Comparison of ENCODE assay signal across 17 mouse cellular contexts in genomic region chr19:5554212-5554611, GRCm38 (mm10). TPM values are rescaled to one million over a fixed set of nuclear protein-coding genes. Genes with fewer than 3 reads are reported as not detected.
A peak's percentile ranks its signal among the peaks of the same experiment; 100 is the strongest.
DNase-seq lines count a peak whose midpoint lies in the region; ATAC-seq and TF ChIP-seq lines count a peak whose summit lies in the region.
"Had no signal": no experiment of that assay in that cellular context is flagged by ENCODE, and none has a peak within 500 bp of the region (broad histone marks: within the 10 kb centered on the region; RNA-seq: fewer than 3 reads in every experiment).

No protein-coding gene starts in this region.

- WGBS in intestine, postnatal 0 days: 42% methylated on average over 14 of the region's 14 CpGs

- H3K27me3 ChIP-seq in E14TG2a.4 (ENCODE audit: insufficient read depth, low read length): peaks cover 69% of the 10 kb centered on the region
- H3K27me3 ChIP-seq in intestine, postnatal 0 days (replicated peaks; ENCODE audit: control insufficient read depth, insufficient read depth, low read length): peaks cover 8% of the 10 kb centered on the region; the same call in 1 of the 2 replicates

- intact Hi-C loops in gastrocnemius, postnatal 14 days (cut with DNase I; ENCODE audit: low total_unique reads): no loop called here
- intact Hi-C loops in heart, postnatal 36 days (cut with DNase I): loop anchor here (10.0 kb wide), 1 partner anchor 441 kb away; no protein-coding TSS in a partner anchor

- peak; percentile 75 for DNase-seq in kidney, postnatal 14 days
- DNase-seq in lung, postnatal 14 days: peak; percentile 32
- no peak for DNase-seq in heart, adult 18-20 months
- no peak for DNase-seq in gastrocnemius, postnatal 14 days
- no peak for DNase-seq in heart, postnatal 36 days
- DNase-seq in Muller cell, postnatal 12 days (ENCODE audit: inconsistent ontology term): no peak
- DNase-seq: cerebellum, adult 9-11 months; spleen, adult 18-20 months had no signal

- no peaks in the 10 kb centered on the region for H3K9me3 ChIP-seq in E14TG2a.4 (ENCODE audit: low read length)
- H3K9me3 ChIP-seq in intestine, postnatal 0 days (ENCODE audit: control insufficient read depth): no peaks in the 10 kb centered on the region
- H3K9me3 ChIP-seq: megakaryocyte, embryonic 14.5 days had no signal

- peak; percentile 85 for ATAC-seq in intestine, postnatal 0 days

- no peak for TF ChIP-seq CTCF in E14TG2a.4 (conservative IDR thresholded peaks at IDR 0.05; ENCODE audit: low read length)
- no peak for TF ChIP-seq CTCF in intestine, postnatal 0 days (IDR thresholded peaks at IDR 0.05; ENCODE audit: low read depth)

- H3K9ac ChIP-seq in intestine, postnatal 0 days (ENCODE audit: low read depth, low read length): peak overlapping the region; percentile 26; the same call in 1 of the 2 replicates

- peaks cover 83% of the 10 kb centered on the region for H3K4me1 ChIP-seq in E14TG2a.4 (replicated peaks; ENCODE audit: low read depth, low read length)
- H3K4me1 ChIP-seq in intestine, postnatal 0 days (replicated peaks; ENCODE audit: control insufficient read depth, insufficient read depth, low read length): peaks cover 4% of the 10 kb centered on the region; the same call in 1 of the 2 replicates

- peak overlapping the region; percentile 52 for H3K4me2 ChIP-seq in intestine, postnatal 0 days (replicated peaks; ENCODE audit: low read depth)

- peak overlapping the region; percentile 65 for H3K4me3 ChIP-seq in E14TG2a.4 (replicated peaks; ENCODE audit: low read length)
- no peak overlapping the region for H3K4me3 ChIP-seq in intestine, postnatal 0 days (ENCODE audit: low read depth, low read length)
- H3K4me3 ChIP-seq: megakaryocyte, embryonic 14.5 days; myocyte had no signal

- H3K27ac ChIP-seq in intestine, postnatal 0 days (ENCODE audit: low read depth, low read length): peak overlapping the region; percentile 91

- H3K36me3 ChIP-seq in E14TG2a.4 (ENCODE audit: insufficient read depth, low read length): peaks cover 17% of the 10 kb centered on the region; the same call in 1 of the 2 replicates
- H3K36me3 ChIP-seq in intestine, postnatal 0 days (ENCODE audit: control insufficient read depth, insufficient read depth): peaks cover 19% of the 10 kb centered on the region

RNA-seq across cellular contexts. Expression of gene Ovol1, which starts 6.2 kb away (rescaled TPM):
- polyA plus RNA-seq in intestine, postnatal 0 days (2015; fragmentation: Nextera tagmentation; extraction: Ambion mirVana): 19.2 and 24.1 TPM in 2 replicates
- total RNA-seq in heart, adult 18-20 months (2021): not detected
- total RNA-seq in gastrocnemius, postnatal 14 days (2021): not detected
- not detected for total RNA-seq in heart, postnatal 36 days (2021)
- total RNA-seq: granulocyte monocyte progenitor cell, adult 5-6 weeks; heart, postnatal 25 days; left cerebral cortex, adult 8-10 months; liver, adult 2 months had no signal
- polyA plus RNA-seq: C2C12, myocyte had no signal

RNA-seq across cellular contexts. Expression of gene Ap5b1, which starts 13.6 kb away (rescaled TPM):
- 13.0 and 15.9 TPM in 2 replicates for polyA plus RNA-seq in intestine, postnatal 0 days (2015; fragmentation: Nextera tagmentation; extraction: Ambion mirVana)
- 1 to 10 TPM; 2.8 to 4.3 TPM for total RNA-seq in heart, adult 18-20 months (2021)
- 1 to 10 TPM; 1.8 to 2.4 TPM for total RNA-seq in gastrocnemius, postnatal 14 days (2021)
- 1 to 10 TPM; 3.1 to 3.4 TPM for total RNA-seq in heart, postnatal 36 days (2021)

RNA-seq across cellular contexts. Expression of gene Snx32, which starts 43.9 kb away (rescaled TPM):
- polyA plus RNA-seq in intestine, postnatal 0 days (2015; fragmentation: Nextera tagmentation; extraction: Ambion mirVana): 3.8 and 4.5 TPM in 2 replicates
- 1 to 10 TPM; 4.2 to 4.3 TPM for total RNA-seq in heart, adult 18-20 months (2021)
- total RNA-seq in gastrocnemius, postnatal 14 days (2021): 1 to 10 TPM; 5.7 to 6.5 TPM
- total RNA-seq in heart, postnatal 36 days (2021): 1 to 10 TPM; 5.1 TPM

RNA-seq across cellular contexts. Expression of gene Rnaseh2c, which starts 47.5 kb away (rescaled TPM):
- 73.8 and 81.0 TPM in 2 replicates for polyA plus RNA-seq in intestine, postnatal 0 days (2015; fragmentation: Nextera tagmentation; extraction: Ambion mirVana)
- 10 to 100 TPM; 56.5 to 59.3 TPM for total RNA-seq in heart, adult 18-20 months (2021)
- 10 to 100 TPM; 39.1 to 46.1 TPM for total RNA-seq in gastrocnemius, postnatal 14 days (2021)
- 10 to 100 TPM; 42.7 to 53.2 TPM for total RNA-seq in heart, postnatal 36 days (2021)

RNA-seq across cellular contexts. Expression of gene 1700020D05Rik, which starts 50.6 kb away (rescaled TPM):
- polyA plus RNA-seq in intestine, postnatal 0 days (2015; fragmentation: Nextera tagmentation; extraction: Ambion mirVana): not detected in 2 replicates
- total RNA-seq in heart, adult 18-20 months (2021): under 1 TPM; 0.35 to 0.57 TPM
- total RNA-seq in gastrocnemius, postnatal 14 days (2021): under 1 TPM; 0.41 to 0.82 TPM
- total RNA-seq in heart, postnatal 36 days (2021): under 1 TPM; 0.58 to 0.70 TPM

Comparison
In these comparisons a context has a peak if more than half of its experiments do, and no peak if none do; other contexts are left out.
1. DNase-seq: peak in kidney, postnatal 14 days (single experiment) and lung, postnatal 14 days (single experiment); none in heart, adult 18-20 months (0 of 2), gastrocnemius, postnatal 14 days (single experiment), heart, postnatal 36 days (0 of 2) and Muller cell, postnatal 12 days (single experiment).